Mouse (Mus musculus) megakaryocyte progenitor cell, adult 5-6 weeks (primary cell): ENCODE data around the gene Slc39a11. TPM values are rescaled to one million over a fixed set of nuclear protein-coding genes. Genes with fewer than 3 reads are reported as not detected.

Source experiments
- ATAC-seq: replicated peaks from 2 replicates; pipeline ENCODE4 v1.8.0; 2016; ENCODE audit warnings: mild to moderate bottlenecking, moderate TSS enrichment, inconsistent platforms; ENCODE audit not compliant: poor library complexity
- total RNA-seq, 2 experiments: library from RNA; stranded (forward) in 1 of 2; stranded (reverse) in 1 of 2; fragments of 157-497, 149-512 nt in 1 of 2; fragments of 200-1000 nt in 1 of 2; gene quantifications; 2 replicates each; pipeline versions ENCODE4 v1.2.3 to v1.2.4; 2015 to 2017

The Slc39a11 gene
- total RNA-seq, 2 experiments from 2014 or later: 25.6 to 30.9 TPM

GRCm38 (mm10) chr11:113262062-113262461 is 387.8 kb downstream of the Slc39a11 start:
- no peak for ATAC-seq

GRCm38 (mm10) chr11:113261421-113261820 is 388.5 kb downstream of the Slc39a11 start:
- ATAC-seq: no peak

GRCm38 (mm10) chr11:113259712-113260382 is 390.0 kb downstream of the Slc39a11 start:
- no peak for ATAC-seq

- no peak for ATAC-seq
Measured at GRCm38 (mm10) chr11:113258016-113258415, 391.9 kb downstream of the Slc39a11 start.

GRCm38 (mm10) chr11:113254653-113255052 is 395.2 kb downstream of the Slc39a11 start:
- ATAC-seq: no peak

GRCm38 (mm10) chr11:113253169-113253568 is 396.7 kb downstream of the Slc39a11 start:
- ATAC-seq: no peak

- ATAC-seq: no peak
Measured at GRCm38 (mm10) chr11:113251172-113251571, 398.7 kb downstream of the Slc39a11 start.

GRCm38 (mm10) chr11:113246475-113246874 is 403.4 kb downstream of the Slc39a11 start:
- no peak for ATAC-seq

- ATAC-seq: no peak
Measured at GRCm38 (mm10) chr11:113245666-113246065, 404.2 kb downstream of the Slc39a11 start.

GRCm38 (mm10) chr11:113234432-113234831 is 415.4 kb downstream of the Slc39a11 start:
- ATAC-seq: no peak

GRCm38 (mm10) chr11:113232049-113232448 is 417.8 kb downstream of the Slc39a11 start:
- no peak for ATAC-seq

GRCm38 (mm10) chr11:113230410-113231132 is 419.3 kb downstream of the Slc39a11 start:
- ATAC-seq: no peak

- ATAC-seq: no peak
Measured at GRCm38 (mm10) chr11:113225748-113226147, 424.1 kb downstream of the Slc39a11 start.

GRCm38 (mm10) chr11:113223756-113224323 is 426.0 kb downstream of the Slc39a11 start:
- ATAC-seq: no peak

GRCm38 (mm10) chr11:113221267-113222195 is 428.3 kb downstream of the Slc39a11 start:
- ATAC-seq: no peak

GRCm38 (mm10) chr11:113220649-113221048 is 429.2 kb downstream of the Slc39a11 start:
- no peak for ATAC-seq

- ATAC-seq: no peak
Measured at GRCm38 (mm10) chr11:113214741-113215140, 435.1 kb downstream of the Slc39a11 start.

- ATAC-seq: no peak
Measured at GRCm38 (mm10) chr11:113212390-113213025, 437.4 kb downstream of the Slc39a11 start.

- ATAC-seq: no peak
Measured at GRCm38 (mm10) chr11:113209220-113209878, 440.5 kb downstream of the Slc39a11 start.

- ATAC-seq: peak; percentile 64
Measured at GRCm38 (mm10) chr11:113208521-113209072, 441.3 kb downstream of the Slc39a11 start.
